Mouse (Mus musculus) forebrain, postnatal 0 days (tissue): ENCODE measurements around the gene Prr15l. TPM values are rescaled to one million over a fixed set of nuclear protein-coding genes. Genes with fewer than 3 reads are reported as not detected.

Experiments used
- ATAC-seq: fragments of 200-750 bp; cut with Nextera tagmentation; 2 replicates; pipeline ENCODE4 v1.8.0; 2017; ENCODE audit warnings: mild to moderate bottlenecking, moderate library complexity
- DNase-seq: peaks from one replicate; pipeline ENCODE4 v3.0.0-alpha.2; 2015
- H3K27ac ChIP-seq: fragments of 300-500 bp; sonication (generic); 2 replicates; pipeline ENCODE4 v1.5.1; 2014; ENCODE audit warnings: low read depth, mild to moderate bottlenecking, antibody characterized with exemption, low read length, moderate library complexity, mixed read lengths
- H3K27me3 ChIP-seq: fragments of 300-500 bp; sonication (generic); 2 replicates; pipeline ENCODE4 v1.6.1; 2014; ENCODE audit warnings: mild to moderate bottlenecking, low read length, mixed read lengths; ENCODE audit not compliant: insufficient read depth
- H3K36me3 ChIP-seq: fragments of 300-500 bp; sonication (generic); 2 replicates; pipeline ENCODE4 v1.6.1; 2014; ENCODE audit warnings: mild to moderate bottlenecking, moderate library complexity; ENCODE audit not compliant: insufficient read depth
- H3K4me1 ChIP-seq: fragments of 300-500 bp; sonication (generic); 2 replicates; pipeline ENCODE4 v1.6.1; 2014; ENCODE audit warnings: antibody characterized with exemption; ENCODE audit not compliant: insufficient read depth
- H3K4me2 ChIP-seq: fragments of 300-500 bp; sonication (generic); 2 replicates; pipeline ENCODE4 v1.6.1; 2014; ENCODE audit warnings: low read depth, mild to moderate bottlenecking, moderate library complexity
- H3K4me3 ChIP-seq: fragments of 300-500 bp; sonication (generic); 2 replicates; pipeline ENCODE4 v1.5.1; 2014; ENCODE audit warnings: low read depth, low read length, mixed read lengths
- H3K9ac ChIP-seq: fragments of 300-500 bp; sonication (generic); 2 replicates; pipeline ENCODE4 v1.6.1; 2014; ENCODE audit warnings: mild to moderate bottlenecking
- H3K9me3 ChIP-seq: fragments of 300-500 bp; sonication (generic); 2 replicates; pipeline ENCODE4 v1.6.1; 2016; ENCODE audit warnings: low read length
- CTCF ChIP-seq: sonication (generic); IDR thresholded peaks from 2 replicates; pipeline ENCODE4 v1.5.1; 2016; ENCODE audit warnings: antibody characterized with exemption, control low read depth, low read depth
- WGBS: fragments of 180-500 bp; shearing (Covaris S2); extraction: QIAGEN DNeasy Blood & Tissue Kit; methylation state at CpG from one replicate; pipeline ENCODE4 v1.1.7; 2014; 5-methylcytosine and 5-hydroxymethylcytosine counted together
- polyA plus RNA-seq: library from polyadenylated mRNA; unstranded; fragments of >200 nt; fragmentation: Nextera tagmentation; extraction: Ambion mirVana; gene quantifications from 2 replicates; pipeline ENCODE4 v1.2.1, GENCODE M21; 2015
- total RNA-seq: library from RNA; depleted of rRNA; stranded (reverse); fragments of >200 nt; gene quantifications from 2 replicates; pipeline ENCODE4 v1.2.3, GENCODE M21; 2014

Prr15l gene
- total and polyA plus RNA-seq, 2 experiments from 2014 or later, result 0.11 TPM; not detected in 1

DNA sequence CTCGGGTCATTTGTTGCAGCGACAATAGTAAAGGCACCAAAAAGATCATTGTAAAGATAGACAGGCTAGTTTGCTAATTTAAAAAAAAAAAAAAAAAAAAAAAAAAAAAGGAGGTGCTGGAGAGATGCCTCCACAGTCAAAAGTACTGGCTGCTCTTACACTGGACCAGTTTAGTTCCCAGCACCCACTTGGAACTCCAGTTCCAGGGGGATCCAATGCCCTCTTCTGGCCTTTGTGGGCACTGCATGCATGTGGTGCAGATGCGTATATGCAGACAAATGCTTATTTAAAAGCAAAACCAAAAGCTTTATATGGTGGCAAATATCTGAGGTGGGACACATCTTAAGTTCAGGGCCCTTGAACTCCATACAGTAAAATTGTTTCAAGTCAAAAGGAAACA is 22.9 kb downstream of the Prr15l start:
- DNase-seq (no peak), ATAC-seq (no peak)
- no peak overlapping the region for H3K4me2 ChIP-seq
- H3K27me3 ChIP-seq, result no peaks in the 10 kb centered on the region
- H3K4me3 ChIP-seq, result no peak overlapping the region
- H3K4me1 ChIP-seq, result no peaks in the 10 kb centered on the region
- WGBS, result 97% methylated on average over 3 of the region's 3 CpGs
- no peak overlapping the region for H3K27ac ChIP-seq
- no peak overlapping the region for H3K9ac ChIP-seq
- 0 out of 2 replicates have a peak, but pooled peaks have one; percentile 23 for TF ChIP-seq CTCF
- peaks cover 55% of the 10 kb centered on the region for H3K36me3 ChIP-seq
- no peaks in the 10 kb centered on the region for H3K9me3 ChIP-seq

DNA sequence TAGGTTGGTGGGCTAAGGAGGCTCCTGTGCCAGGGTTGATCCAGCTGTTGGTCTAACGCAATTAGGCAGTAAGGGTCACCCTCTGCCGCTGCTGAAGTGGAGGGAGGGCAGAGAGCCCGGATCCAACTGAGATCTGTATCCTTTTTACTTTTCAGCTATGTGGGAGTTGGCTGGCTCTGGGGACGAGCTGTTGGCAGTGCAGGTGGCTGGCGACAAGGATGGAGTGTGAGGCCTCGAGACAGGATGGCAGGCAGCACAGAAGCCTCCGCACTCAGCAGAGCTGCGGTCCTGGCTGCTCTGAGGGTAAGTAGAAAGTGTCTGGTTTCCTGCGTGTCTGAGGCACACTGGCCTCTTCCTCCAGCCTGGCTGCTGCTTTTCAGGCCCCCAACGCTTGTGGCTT is 24.5 kb downstream of the Prr15l start:
- no peak for TF ChIP-seq CTCF
- no peaks in the 10 kb centered on the region for H3K27me3 ChIP-seq
- H3K9me3 ChIP-seq, result no peaks in the 10 kb centered on the region
- H3K27ac ChIP-seq, result no peak overlapping the region
- 80% methylated on average over 10 of the region's 10 CpGs for WGBS
- DNase-seq (no peak), ATAC-seq (no peak)
- H3K4me2 ChIP-seq, result no peak overlapping the region
- H3K9ac ChIP-seq, result no peak overlapping the region
- H3K4me3 ChIP-seq, result no peak overlapping the region
- H3K4me1 ChIP-seq, result no peaks in the 10 kb centered on the region
- peaks cover 70% of the 10 kb centered on the region for H3K36me3 ChIP-seq

DNA sequence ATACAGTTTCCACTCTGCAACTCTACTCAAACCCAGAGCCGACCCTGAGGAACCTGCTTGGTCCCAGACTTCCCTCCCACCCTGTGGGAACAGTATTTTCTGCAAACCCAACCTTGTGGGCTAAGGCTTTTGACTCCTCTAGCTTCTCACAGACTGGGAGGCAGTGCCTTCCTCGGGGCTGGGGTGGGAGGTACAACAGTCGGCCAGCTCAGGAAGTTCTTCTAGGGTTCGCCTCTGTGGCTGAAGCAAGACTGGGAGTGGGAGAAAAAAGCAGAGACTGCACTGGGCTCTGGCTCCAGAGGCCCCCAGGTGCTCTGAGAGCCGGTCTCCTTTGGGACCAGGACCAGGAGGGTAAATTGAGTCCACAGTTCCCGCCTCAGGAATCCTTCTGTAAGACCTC is 25.0 kb downstream of the Prr15l start:
- ATAC-seq (no peak), DNase-seq (no peak)
- Histone ChIP-seq H3K27ac (no peak overlapping the region), H3K27me3 (no peaks in the 10 kb centered on the region), H3K9me3 (no peaks in the 10 kb centered on the region), H3K4me1 (no peaks in the 10 kb centered on the region), H3K9ac (no peak overlapping the region), H3K4me3 (no peak overlapping the region), H3K36me3 (peaks cover 73% of the 10 kb centered on the region), H3K4me2 (no peak overlapping the region)
- no peak for TF ChIP-seq CTCF
- 76% methylated on average over 6 of the region's 6 CpGs for WGBS

DNA sequence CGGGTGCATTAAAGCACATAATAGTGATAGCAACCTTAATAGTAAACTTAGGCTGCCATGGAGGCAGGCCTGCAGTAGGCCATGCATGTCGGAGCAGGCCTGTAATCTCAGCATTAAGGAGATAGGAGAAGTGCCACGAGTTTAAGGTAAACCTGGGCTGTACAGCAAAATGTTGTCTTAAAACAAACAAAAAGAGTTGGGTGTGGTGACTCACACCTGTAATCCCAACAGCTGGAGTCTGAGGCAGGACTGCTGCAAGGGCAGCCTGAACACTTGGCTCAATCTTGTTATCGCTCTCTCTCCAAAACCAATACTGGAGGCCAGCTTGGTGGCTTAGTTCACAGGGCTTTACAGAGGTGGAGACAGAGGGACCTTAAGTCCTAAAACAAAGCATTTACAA is 27.2 kb downstream of the Prr15l start:
- Histone ChIP-seq H3K27me3 (no peaks in the 10 kb centered on the region), H3K4me2 (no peak overlapping the region), H3K4me3 (no peak overlapping the region), H3K9me3 (no peaks in the 10 kb centered on the region), H3K9ac (no peak overlapping the region), H3K27ac (no peak overlapping the region), H3K4me1 (no peaks in the 10 kb centered on the region), H3K36me3 (peaks cover 79% of the 10 kb centered on the region)
- DNase-seq (no peak), ATAC-seq (no peak)
- WGBS, result 92% methylated on average over 4 of the region's 4 CpGs
- TF ChIP-seq CTCF, result no peak

DNA sequence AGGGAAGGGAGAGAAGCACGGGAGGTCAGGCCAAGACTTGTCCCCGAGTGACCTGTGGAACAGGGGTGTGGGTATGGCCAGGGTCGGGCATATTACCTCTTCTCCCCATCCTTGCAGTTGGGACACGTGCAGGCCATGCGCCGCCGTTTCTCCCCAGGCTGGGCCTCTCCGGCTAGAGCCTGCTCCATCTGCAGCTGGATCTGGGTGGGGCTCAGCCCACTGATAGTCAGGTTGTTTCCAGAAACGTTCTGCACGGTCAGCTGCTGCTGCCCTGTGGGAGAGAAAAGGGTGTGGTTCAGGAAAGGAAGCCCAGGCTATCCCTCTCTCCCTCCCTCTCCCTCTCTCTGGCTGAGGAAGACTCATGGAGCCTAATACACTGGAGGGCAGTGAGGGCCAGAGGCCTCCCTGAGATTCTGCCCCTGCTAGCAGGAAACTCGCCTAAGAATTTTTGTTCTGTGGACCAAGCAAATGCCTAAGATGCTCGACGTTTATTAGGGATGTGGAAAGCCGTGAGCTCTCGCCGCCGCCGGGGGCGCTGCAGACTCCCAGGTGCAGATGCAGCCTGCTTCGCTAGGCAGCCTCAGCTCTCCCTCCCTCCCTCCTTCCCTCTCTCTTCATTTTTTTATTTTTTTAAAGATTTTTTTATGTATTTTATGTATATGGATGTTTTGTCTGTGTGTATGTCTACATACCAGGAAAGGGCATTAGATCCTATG is 28.3 kb downstream of the Prr15l start:
- no peaks in the 10 kb centered on the region for H3K9me3 ChIP-seq
- H3K36me3 ChIP-seq, result peaks cover 85% of the 10 kb centered on the region
- H3K9ac ChIP-seq, result no peak overlapping the region
- no peak overlapping the region for H3K4me2 ChIP-seq
- H3K4me1 ChIP-seq, result no peaks in the 10 kb centered on the region
- ATAC-seq (peak; percentile 60), DNase-seq (peak; percentile 40)
- WGBS, result 61% methylated on average over 20 of the region's 20 CpGs
- peak; percentile 63 for TF ChIP-seq CTCF
- no peaks in the 10 kb centered on the region for H3K27me3 ChIP-seq
- no peak overlapping the region for H3K27ac ChIP-seq
- no peak overlapping the region for H3K4me3 ChIP-seq

DNA sequence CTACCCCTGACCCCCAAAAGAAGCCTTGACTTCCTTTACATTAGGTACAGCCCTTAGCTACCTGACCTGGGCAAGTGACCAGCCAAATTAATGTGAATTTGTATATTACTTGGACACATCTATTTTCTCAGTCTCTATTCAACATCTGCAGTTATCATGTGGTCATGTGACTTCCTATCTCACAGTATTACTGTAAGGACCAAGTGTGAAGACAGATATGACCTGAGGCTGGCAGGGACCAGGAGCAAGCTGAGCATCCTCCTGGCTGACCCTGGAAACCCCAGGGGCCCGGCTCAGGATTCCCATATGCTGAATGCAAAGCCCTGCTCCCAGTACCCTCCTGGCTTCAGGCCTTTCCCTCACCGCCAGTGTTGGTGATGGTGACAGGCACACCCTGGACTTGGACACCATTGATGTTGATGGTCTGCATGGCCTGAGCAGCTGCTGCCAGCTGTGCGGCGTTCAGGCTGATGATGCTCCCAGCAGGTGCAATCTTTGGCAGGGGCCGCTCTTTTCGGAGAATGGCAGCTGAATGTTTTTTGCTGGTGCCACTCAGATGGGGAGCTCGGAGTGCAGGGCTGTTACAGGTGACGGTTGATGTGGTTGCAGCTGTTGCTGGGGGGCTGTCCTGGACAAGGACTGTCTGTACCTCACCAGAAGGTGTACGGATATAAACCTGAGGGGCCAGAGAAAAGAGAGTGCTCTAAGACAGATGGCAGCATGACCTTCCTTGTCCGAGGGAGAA is 29.3 kb downstream of the Prr15l start:
- no peak overlapping the region for H3K9ac ChIP-seq
- DNase-seq, result no peak
- peaks cover 85% of the 10 kb centered on the region for H3K36me3 ChIP-seq
- no peak for TF ChIP-seq CTCF
- H3K4me3 ChIP-seq, result no peak overlapping the region
- no peak overlapping the region for H3K4me2 ChIP-seq
- H3K9me3 ChIP-seq, result no peaks in the 10 kb centered on the region
- 90% methylated on average over 10 of the region's 10 CpGs for WGBS
- ATAC-seq, result no peak
- no peak overlapping the region for H3K27ac ChIP-seq
- H3K4me1 ChIP-seq, result no peaks in the 10 kb centered on the region
- no peaks in the 10 kb centered on the region for H3K27me3 ChIP-seq

DNA sequence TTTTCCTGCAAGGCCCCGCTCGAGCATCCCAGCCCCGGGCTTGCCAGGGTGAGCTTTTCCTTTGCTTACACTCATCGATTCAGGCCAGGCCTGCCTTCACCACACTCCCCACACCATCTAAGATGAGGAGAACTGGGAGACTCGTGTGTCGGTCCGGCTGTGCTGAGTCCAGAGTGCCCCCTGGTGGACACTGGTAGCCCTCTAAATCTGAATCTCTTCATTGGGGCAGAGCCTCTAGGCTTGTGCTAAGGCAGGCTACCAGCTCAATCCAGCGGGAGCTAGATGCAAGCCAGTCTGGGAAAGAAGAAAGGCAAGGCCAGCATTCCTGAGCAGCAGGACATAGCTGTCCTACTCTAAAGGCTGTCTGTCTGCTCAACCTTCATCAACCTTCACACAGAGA is 35.7 kb downstream of the Prr15l start:
- H3K27me3 ChIP-seq, result no peaks in the 10 kb centered on the region
- no peak overlapping the region for H3K4me2 ChIP-seq
- WGBS, result 14% methylated on average over 8 of the region's 8 CpGs
- no peak overlapping the region for H3K9ac ChIP-seq
- peak; percentile 82 for ATAC-seq
- peak; percentile 79 for DNase-seq
- H3K4me1 ChIP-seq, result no peaks in the 10 kb centered on the region
- no peaks in the 10 kb centered on the region for H3K9me3 ChIP-seq
- H3K36me3 ChIP-seq, result peaks cover 34% of the 10 kb centered on the region
- H3K27ac ChIP-seq, result no peak overlapping the region
- peak; percentile 87 for TF ChIP-seq CTCF
- no peak overlapping the region for H3K4me3 ChIP-seq
